In genomic region chr13:96132833-96133232, GRCm38 (mm10) we compare ENCODE assay signal across 10 mouse cellular contexts. TPM values are rescaled to one million over a fixed set of nuclear protein-coding genes. Genes with fewer than 3 reads are reported as not detected.
A peak's percentile ranks its signal among the peaks of the same experiment; 100 is the strongest.
DNase-seq lines count a peak whose midpoint lies in the region; ATAC-seq lines count a peak whose summit lies in the region.
"Had no signal": no experiment of that assay in that cellular context is flagged by ENCODE, and none has a peak within 500 bp of the region (broad histone marks: within the 10 kb centered on the region; RNA-seq: fewer than 3 reads in every experiment).

No protein-coding gene starts in this region.

- H3K27me3 ChIP-seq in heart, embryonic 10.5 days (ENCODE audit: insufficient read depth, poor library complexity, severe bottlenecking) = peaks cover 82% of the 10 kb centered on the region
- peaks cover 39% of the 10 kb centered on the region for H3K27me3 ChIP-seq in neural tube, embryonic 11.5 days (ENCODE audit: control insufficient read depth, insufficient read depth, low read length)
- peaks cover 86% of the 10 kb centered on the region for H3K27me3 ChIP-seq in limb, embryonic 10.5 days (ENCODE audit: low read depth, poor library complexity, severe bottlenecking)
- H3K27me3 ChIP-seq in stomach, embryonic 15.5 days (replicated peaks) = peaks cover 60% of the 10 kb centered on the region

- peak overlapping the region; percentile 93 for H3K4me2 ChIP-seq in neural tube, embryonic 11.5 days (ENCODE audit: low read depth)
- peak overlapping the region; percentile 91 for H3K4me2 ChIP-seq in stomach, embryonic 15.5 days

- H3K9ac ChIP-seq in neural tube, embryonic 11.5 days (ENCODE audit: low read length) = peak overlapping the region; percentile 58
- H3K9ac ChIP-seq in stomach, embryonic 15.5 days = no peak overlapping the region

- under 1% methylated on average over 15 of the region's 15 CpGs for WGBS in heart, embryonic 10.5 days
- WGBS in neural tube, embryonic 11.5 days = under 1% methylated on average over 15 of the region's 15 CpGs
- under 1% methylated on average over 15 of the region's 15 CpGs for WGBS in limb, embryonic 10.5 days
- under 1% methylated on average over 14 of the region's 15 CpGs for WGBS in stomach, embryonic 15.5 days

- H3K36me3 ChIP-seq in heart, embryonic 10.5 days = no peaks in the 10 kb centered on the region
- H3K36me3 ChIP-seq in neural tube, embryonic 11.5 days (ENCODE audit: control insufficient read depth, insufficient read depth, low read length) = no peaks in the 10 kb centered on the region
- no peaks in the 10 kb centered on the region for H3K36me3 ChIP-seq in limb, embryonic 10.5 days
- no peaks in the 10 kb centered on the region for H3K36me3 ChIP-seq in stomach, embryonic 15.5 days

- DNase-seq in heart, embryonic 10.5 days (ENCODE audit: low spot score) = no peak
- no peak for DNase-seq in heart, postnatal 4 days
- no peak for DNase-seq in neural tube, embryonic 11.5 days (ENCODE audit: low spot score)
- DNase-seq in neural tube, embryonic 10.5 days (ENCODE audit: extremely low spot score, low spot score) = no peak
- no peak for DNase-seq in limb, embryonic 10.5 days (ENCODE audit: low spot score)
- no peak for DNase-seq in B cell, adult 2 months
- DNase-seq in ovary, adult 18-20 months (ENCODE audit: low spot score) = no peak

- peak; percentile 66 for ATAC-seq in neural tube, embryonic 11.5 days (ENCODE audit: insufficient read depth, low FRiP score, low TSS enrichment)
- no peak for ATAC-seq in stomach, embryonic 15.5 days (ENCODE audit: insufficient read depth, low FRiP score, low read depth)
- ATAC-seq: CD4-positive, CD25-positive, alpha-beta regulatory T cell, adult 4 months had no signal

- H3K4me3 ChIP-seq in heart, embryonic 10.5 days = peak overlapping the region; percentile 65
- peak overlapping the region; percentile 44 for H3K4me3 ChIP-seq in neural tube, embryonic 11.5 days (ENCODE audit: low read depth, low read length)
- H3K4me3 ChIP-seq in limb, embryonic 10.5 days = peak overlapping the region; percentile 62
- peak overlapping the region; percentile 40 for H3K4me3 ChIP-seq in stomach, embryonic 15.5 days (replicated peaks)

- peaks cover 30% of the 10 kb centered on the region for H3K4me1 ChIP-seq in heart, embryonic 10.5 days
- H3K4me1 ChIP-seq in neural tube, embryonic 11.5 days (ENCODE audit: control insufficient read depth, insufficient read depth, low read length) = 0 out of 2 replicates have a peak, but pooled peaks cover 3% of the 10 kb centered on the region
- peaks cover 32% of the 10 kb centered on the region for H3K4me1 ChIP-seq in limb, embryonic 10.5 days
- peaks cover 15% of the 10 kb centered on the region for H3K4me1 ChIP-seq in stomach, embryonic 15.5 days

- 0 out of 2 replicates have a peak overlapping the region, but pooled peaks have one; percentile 52 for H3K27ac ChIP-seq in heart, embryonic 10.5 days
- peak overlapping the region; percentile 56; the same call in 1 of the 2 replicates for H3K27ac ChIP-seq in neural tube, embryonic 11.5 days (ENCODE audit: low read depth, low read length)
- peak overlapping the region; percentile 70 for H3K27ac ChIP-seq in limb, embryonic 10.5 days
- no peak overlapping the region for H3K27ac ChIP-seq in stomach, embryonic 15.5 days

- no peaks in the 10 kb centered on the region for H3K9me3 ChIP-seq in heart, embryonic 10.5 days
- no peaks in the 10 kb centered on the region for H3K9me3 ChIP-seq in neural tube, embryonic 11.5 days (ENCODE audit: control insufficient read depth, low read length)
- H3K9me3 ChIP-seq in limb, embryonic 10.5 days (replicated peaks) = no peaks in the 10 kb centered on the region
- H3K9me3 ChIP-seq in stomach, embryonic 15.5 days = no peaks in the 10 kb centered on the region

RNA-seq across cellular contexts. Expression of gene Sv2c, which starts 0.5 kb away (rescaled TPM):
- polyA plus RNA-seq in heart, embryonic 10.5 days (2016; fragmentation: Nextera tagmentation; extraction: Ambion mirVana) = 0.29 and 1.1 TPM in 2 replicates
- total RNA-seq in heart, postnatal 4 days (2021) = under 1 TPM; 0.21 to 0.54 TPM
- 7.2 and 9.6 TPM in 2 replicates for polyA plus RNA-seq in neural tube, embryonic 11.5 days (2014; fragmentation: Nextera tagmentation; extraction: Ambion mirVana)
- polyA plus RNA-seq in limb, embryonic 10.5 days (2016; fragmentation: Nextera tagmentation; extraction: Ambion mirVana) = 0.75 and 0.77 TPM in 2 replicates
- polyA plus RNA-seq in stomach, embryonic 15.5 days (2015; fragmentation: Nextera tagmentation; extraction: Ambion mirVana) = 2.6 TPM in 2 replicates

RNA-seq across cellular contexts. Expression of gene Gm17190, which starts 51.0 kb away (rescaled TPM):
- polyA plus RNA-seq in heart, embryonic 10.5 days (2016; fragmentation: Nextera tagmentation; extraction: Ambion mirVana) = not detected in 2 replicates
- not detected for total RNA-seq in heart, postnatal 4 days (2021)
- polyA plus RNA-seq in neural tube, embryonic 11.5 days (2014; fragmentation: Nextera tagmentation; extraction: Ambion mirVana) = not detected in 2 replicates
- not detected in 2 replicates for polyA plus RNA-seq in limb, embryonic 10.5 days (2016; fragmentation: Nextera tagmentation; extraction: Ambion mirVana)
- 0.15 and 0.21 TPM in 2 replicates for polyA plus RNA-seq in stomach, embryonic 15.5 days (2015; fragmentation: Nextera tagmentation; extraction: Ambion mirVana)
- total RNA-seq: neutrophil, adult 5-6 weeks had no signal
- polyA plus RNA-seq: CD4-positive, CD25-positive, alpha-beta regulatory T cell, adult 4 months had no signal

RNA-seq across cellular contexts. Expression of gene Gm20075, which starts 51.7 kb away (rescaled TPM):
- 27.7 and 29.4 TPM in 2 replicates for polyA plus RNA-seq in heart, embryonic 10.5 days (2016; fragmentation: Nextera tagmentation; extraction: Ambion mirVana)
- 10 to 100 TPM; 24.4 to 27.3 TPM for total RNA-seq in heart, postnatal 4 days (2021)
- 36.4 and 38.2 TPM in 2 replicates for polyA plus RNA-seq in neural tube, embryonic 11.5 days (2014; fragmentation: Nextera tagmentation; extraction: Ambion mirVana)
- polyA plus RNA-seq in limb, embryonic 10.5 days (2016; fragmentation: Nextera tagmentation; extraction: Ambion mirVana) = 30.1 and 38.6 TPM in 2 replicates
- 20.6 and 27.9 TPM in 2 replicates for polyA plus RNA-seq in stomach, embryonic 15.5 days (2015; fragmentation: Nextera tagmentation; extraction: Ambion mirVana)
